ENCODE assay signal across 8 mouse cellular contexts in genomic region chr2:150770747-150771146, GRCm38 (mm10). TPM values are rescaled to one million over a fixed set of nuclear protein-coding genes. Genes with fewer than 3 reads are reported as not detected.
DNase-seq lines count a peak whose midpoint lies in the region; ATAC-seq and TF ChIP-seq lines count a peak whose summit lies in the region.

No protein-coding gene starts in this region.

- DNase-seq in layer of hippocampus, adult 2 months (ENCODE audit: low spot score in 2 of 2) = no peak
- DNase-seq in layer of hippocampus, postnatal 36 days = no peak
- DNase-seq in embryo, embryonic 10 days (ENCODE audit: low spot score) = no peak
- DNase-seq in spleen, adult 18-20 months = no peak

- ATAC-seq in hindbrain, embryonic 12.5 days (ENCODE audit: low FRiP score) = peak; percentile 54
- peak; percentile 68 for ATAC-seq in limb, embryonic 15.5 days (ENCODE audit: insufficient number of reproducible peaks, low FRiP score, low TSS enrichment, low read depth)
- peak; percentile 80 for ATAC-seq in stomach, embryonic 14.5 days (ENCODE audit: insufficient number of reproducible peaks, insufficient read depth, low FRiP score, low read depth)

- peak overlapping the region; percentile 86 for H3K27ac ChIP-seq in layer of hippocampus, adult 2 months
- H3K27ac ChIP-seq in brown adipose tissue, adult 24 weeks (replicated peaks; ENCODE audit: low read depth, low read length) = peak overlapping the region; percentile 90
- H3K27ac ChIP-seq in hindbrain, embryonic 12.5 days = 0 out of 2 replicates have a peak overlapping the region, but pooled peaks have one; percentile 9
- H3K27ac ChIP-seq in limb, embryonic 15.5 days = peak overlapping the region; percentile 85
- H3K27ac ChIP-seq in stomach, embryonic 14.5 days (ENCODE audit: low read length) = peak overlapping the region; percentile 70

- no peak overlapping the region for H3K4me3 ChIP-seq in layer of hippocampus, adult 2 months
- 0 out of 2 replicates have a peak overlapping the region, but pooled peaks have one; percentile 8 for H3K4me3 ChIP-seq in brown adipose tissue, adult 24 weeks (ENCODE audit: insufficient read depth, low read depth, low read length)
- H3K4me3 ChIP-seq in hindbrain, embryonic 12.5 days = no peak overlapping the region
- no peak overlapping the region for H3K4me3 ChIP-seq in limb, embryonic 15.5 days
- H3K4me3 ChIP-seq in stomach, embryonic 14.5 days (ENCODE audit: low read depth, low read length) = no peak overlapping the region

- H3K4me2 ChIP-seq in hindbrain, embryonic 12.5 days (replicated peaks) = no peak overlapping the region
- 0 out of 2 replicates have a peak overlapping the region, but pooled peaks have one; percentile 10 for H3K4me2 ChIP-seq in limb, embryonic 15.5 days
- H3K4me2 ChIP-seq in stomach, embryonic 14.5 days (replicated peaks; ENCODE audit: low read depth, low read length) = no peak overlapping the region

- H3K27me3 ChIP-seq in hindbrain, embryonic 12.5 days = no peaks in the 10 kb centered on the region
- no peaks in the 10 kb centered on the region for H3K27me3 ChIP-seq in limb, embryonic 15.5 days
- no peaks in the 10 kb centered on the region for H3K27me3 ChIP-seq in stomach, embryonic 14.5 days (ENCODE audit: control insufficient read depth, insufficient read depth, low read length)

- peaks cover 9% of the 10 kb centered on the region for H3K4me1 ChIP-seq in brown adipose tissue, adult 24 weeks (ENCODE audit: control insufficient read depth, insufficient read depth, insufficient read length, low read length)
- peaks cover 5% of the 10 kb centered on the region; the same call in 1 of the 2 replicates for H3K4me1 ChIP-seq in hindbrain, embryonic 12.5 days
- peaks cover 41% of the 10 kb centered on the region for H3K4me1 ChIP-seq in limb, embryonic 15.5 days
- peaks cover 8% of the 10 kb centered on the region; the same call in 1 of the 2 replicates for H3K4me1 ChIP-seq in stomach, embryonic 14.5 days (ENCODE audit: control insufficient read depth, insufficient read depth, low read length)

- 47% methylated on average over 1 of the region's 1 CpGs for WGBS in hindbrain, embryonic 12.5 days
- 21% methylated on average over 1 of the region's 1 CpGs for WGBS in limb, embryonic 15.5 days
- 36% methylated on average over 1 of the region's 1 CpGs for WGBS in stomach, embryonic 14.5 days

- H3K36me3 ChIP-seq in hindbrain, embryonic 12.5 days = peaks cover 41% of the 10 kb centered on the region
- H3K36me3 ChIP-seq in limb, embryonic 15.5 days = peaks cover 27% of the 10 kb centered on the region
- H3K36me3 ChIP-seq in stomach, embryonic 14.5 days (ENCODE audit: control insufficient read depth, insufficient read depth, low read length) = peaks cover 11% of the 10 kb centered on the region; the same call in 1 of the 2 replicates

- no peak overlapping the region for H3K9ac ChIP-seq in hindbrain, embryonic 12.5 days
- no peak overlapping the region for H3K9ac ChIP-seq in limb, embryonic 15.5 days
- H3K9ac ChIP-seq in stomach, embryonic 14.5 days (replicated peaks; ENCODE audit: low read depth, low read length) = no peak overlapping the region; the same call in 1 of the 2 replicates

- no peak for TF ChIP-seq CTCF in layer of hippocampus, adult 2 months (conservative IDR thresholded peaks at IDR 0.05)

- no peaks in the 10 kb centered on the region for H3K9me3 ChIP-seq in hindbrain, embryonic 12.5 days (replicated peaks)
- H3K9me3 ChIP-seq in limb, embryonic 15.5 days = no peaks in the 10 kb centered on the region
- no peaks in the 10 kb centered on the region for H3K9me3 ChIP-seq in stomach, embryonic 14.5 days (ENCODE audit: control insufficient read depth, low read depth, low read length)

RNA-seq across cellular contexts. Expression of gene Pygb, which starts 15.8 kb away (rescaled TPM):
- 100 to 1,000 TPM; 203 to 212 TPM for total RNA-seq in layer of hippocampus, adult 2 months (2021)
- 100 to 1,000 TPM; 196 to 204 TPM for total RNA-seq in layer of hippocampus, postnatal 36 days (2021)
- polyA plus RNA-seq in brown adipose tissue, adult 24 weeks (2012; ENCODE audit: insufficient read depth, insufficient read length, missing spikeins) = 51.9 and 52.1 TPM in 2 replicates
- 92.5 and 95.3 TPM in 2 replicates for polyA plus RNA-seq in hindbrain, embryonic 12.5 days (2016; fragmentation: Nextera tagmentation; extraction: Ambion mirVana)
- polyA plus RNA-seq in limb, embryonic 15.5 days (2015; fragmentation: Nextera tagmentation; extraction: Ambion mirVana) = 92.8 and 102 TPM in 2 replicates
- polyA plus RNA-seq in stomach, embryonic 14.5 days (2014; fragmentation: Nextera tagmentation; extraction: Ambion mirVana) = 61.6 and 70.3 TPM in 2 replicates

RNA-seq across cellular contexts. Expression of gene Entpd6, which starts 21.9 kb away (rescaled TPM):
- 10 to 100 TPM; 65.5 to 68.9 TPM for total RNA-seq in layer of hippocampus, adult 2 months (2021)
- 10 to 100 TPM; 66.2 to 67.6 TPM for total RNA-seq in layer of hippocampus, postnatal 36 days (2021)
- polyA plus RNA-seq in brown adipose tissue, adult 24 weeks (2012; ENCODE audit: insufficient read depth, insufficient read length, missing spikeins) = 12.6 and 16.9 TPM in 2 replicates
- 38.3 and 38.6 TPM in 2 replicates for polyA plus RNA-seq in hindbrain, embryonic 12.5 days (2016; fragmentation: Nextera tagmentation; extraction: Ambion mirVana)
- 26.2 and 26.6 TPM in 2 replicates for polyA plus RNA-seq in limb, embryonic 15.5 days (2015; fragmentation: Nextera tagmentation; extraction: Ambion mirVana)
- polyA plus RNA-seq in stomach, embryonic 14.5 days (2014; fragmentation: Nextera tagmentation; extraction: Ambion mirVana) = 27.0 and 29.6 TPM in 2 replicates

Comparison
In these comparisons a context has a peak if more than half of its experiments do, and no peak if none do; other contexts are left out.
1. H3K27ac ChIP-seq: peak in every context shown above with its lines; median percentile 90 in brown adipose tissue, adult 24 weeks; 86 in layer of hippocampus, adult 2 months; 85 in limb, embryonic 15.5 days; 70 in stomach, embryonic 14.5 days; 9 in hindbrain, embryonic 12.5 days.